Mouse (Mus musculus) G1E (cell line): ENCODE data around the gene Tmem214.

Source experiments
- CTCF ChIP-seq: IDR thresholded peaks from 2 replicates; pipeline ENCODE4 v1.5.1; 2012; ENCODE audit warnings: low read depth, low read length, inconsistent platforms, mixed read lengths
- GATA1 ChIP-seq: IDR thresholded peaks from 2 replicates; pipeline ENCODE4 v1.6.1; 2012; ENCODE audit warnings: borderline replicate concordance, low read length, inconsistent platforms, mixed read lengths
- POLR2AphosphoS5 ChIP-seq: IDR thresholded peaks from 2 replicates; pipeline ENCODE4 v1.6.1; 2012; ENCODE audit warnings: low read depth, low read length, inconsistent platforms; ENCODE audit not compliant: insufficient replicate concordance
- TAL1 ChIP-seq: conservative IDR thresholded peaks from 2 replicates; pipeline ENCODE4 v1.6.1; 2012; ENCODE audit warnings: low read depth, low read length, inconsistent platforms, mixed read lengths

- TF ChIP-seq CTCF (no peak), GATA1 (no peak), POLR2AphosphoS5 (no peak), TAL1 (no peak)
These were observed 43.5 kb upstream of the Tmem214 start for GRCm38 (mm10) chr5:30824124-30824988.
